Mouse (Mus musculus): ENCODE measurements at regions not wholly inside any gene's neighbourhood (a gene's known extent, or its start where the extent isn't known, plus 50 kb on each side); places are given as distances from the start of the nearest gene placed in this dataset.
"Not testable (repeated sequence)": the region's sequence is repeated elsewhere in the genome, so short reads cannot be mapped to it uniquely, and the experiment has no call there.

DNA sequence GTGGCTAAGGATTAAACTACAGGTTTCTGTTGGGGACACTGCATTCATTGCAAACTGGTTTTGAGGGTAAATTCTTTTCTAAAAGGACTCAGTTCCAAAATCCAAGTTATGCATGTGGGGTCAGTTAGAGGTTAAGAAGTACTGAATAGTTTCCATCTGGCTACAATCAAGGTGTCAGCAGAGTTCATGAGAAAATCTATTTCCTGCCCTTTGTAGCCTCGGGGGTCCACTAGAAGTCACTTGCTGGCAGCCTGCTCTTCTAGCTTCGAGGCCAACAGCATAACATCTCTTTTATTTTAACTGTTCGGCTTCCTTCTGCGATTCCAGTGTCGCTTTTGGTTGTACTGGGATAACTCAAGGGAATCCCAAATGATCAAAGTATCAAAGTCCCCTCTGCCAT, 283.8 kb downstream of the Nek10 start:
- no peak overlapping the region for H3K27ac ChIP-seq (replicated peaks)
- H3K9me3 ChIP-seq (ENCODE audit: control insufficient read depth, low read length) = no peaks in the 10 kb centered on the region
- no peak for ATAC-seq (ENCODE audit: low FRiP score, low TSS enrichment)
- H3K27me3 ChIP-seq (ENCODE audit: control insufficient read depth, insufficient read depth, low read length) = no peaks in the 10 kb centered on the region
- H3K9ac ChIP-seq (ENCODE audit: low read length) = no peak overlapping the region
- no peak for DNase-seq (ENCODE audit: low spot score)
- whole genome bisulfite sequencing = 67% methylated on average over 5 of the region's 5 CpGs
- H3K4me3 ChIP-seq (ENCODE audit: low read depth, low read length) = no peak overlapping the region
- no peaks in the 10 kb centered on the region for H3K4me1 ChIP-seq (replicated peaks; ENCODE audit: control insufficient read depth, insufficient read depth)
- no peak for TF ChIP-seq EP300 (optimal IDR thresholded peaks at IDR 0.05)
- no peak for TF ChIP-seq CTCF (IDR thresholded peaks at IDR 0.05; ENCODE audit: low read depth)
- no peak overlapping the region for H3K4me2 ChIP-seq (replicated peaks; ENCODE audit: low read depth)
- H3K36me3 ChIP-seq (ENCODE audit: control insufficient read depth, insufficient read depth, low read length) = no peaks in the 10 kb centered on the region

DNA sequence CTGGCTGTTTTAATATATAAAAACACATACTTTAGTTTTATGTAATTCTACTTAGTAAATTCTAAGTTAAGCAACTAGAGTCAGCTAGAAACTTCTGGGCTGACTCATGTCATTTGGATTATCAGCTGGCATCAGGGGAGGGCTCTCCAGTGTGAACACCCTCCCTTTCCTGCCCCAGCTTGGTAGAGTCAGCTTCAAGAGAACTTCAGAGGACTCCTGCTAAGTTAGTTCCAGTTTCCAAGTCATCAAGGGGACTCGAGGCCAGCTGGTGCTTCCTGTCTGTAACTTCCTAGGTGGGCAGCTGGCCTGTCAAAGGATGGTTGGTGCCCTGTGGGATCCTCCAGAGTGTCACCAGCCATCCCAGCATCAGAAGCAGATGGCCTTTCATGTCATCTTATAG, 293.6 kb downstream of the Nek10 start:
- TF ChIP-seq CTCF (IDR thresholded peaks at IDR 0.05; ENCODE audit: low read depth) = no peak
- TF ChIP-seq EP300 (optimal IDR thresholded peaks at IDR 0.05) = no peak
- no peak for DNase-seq (ENCODE audit: low spot score)
- no peak overlapping the region for H3K4me2 ChIP-seq (replicated peaks; ENCODE audit: low read depth)
- no peaks in the 10 kb centered on the region for H3K27me3 ChIP-seq (ENCODE audit: control insufficient read depth, insufficient read depth, low read length)
- no peaks in the 10 kb centered on the region for H3K9me3 ChIP-seq (ENCODE audit: control insufficient read depth, low read length)
- no peak overlapping the region for H3K27ac ChIP-seq (replicated peaks)
- H3K4me1 ChIP-seq (replicated peaks; ENCODE audit: control insufficient read depth, insufficient read depth) = no peaks in the 10 kb centered on the region
- H3K9ac ChIP-seq (ENCODE audit: low read length) = no peak overlapping the region
- no peaks in the 10 kb centered on the region for H3K36me3 ChIP-seq (ENCODE audit: control insufficient read depth, insufficient read depth, low read length)
- WGBS = 41% methylated on average over 1 of the region's 1 CpGs
- ATAC-seq (ENCODE audit: low FRiP score, low TSS enrichment) = no peak
- no peak overlapping the region for H3K4me3 ChIP-seq (ENCODE audit: low read depth, low read length)

- Histone ChIP-seq H3K4me1 (replicated peaks; ENCODE audit: control insufficient read depth, insufficient read depth) (no peaks in the 10 kb centered on the region), H3K36me3 (ENCODE audit: control insufficient read depth, insufficient read depth, low read length) (no peaks in the 10 kb centered on the region), H3K4me3 (ENCODE audit: low read depth, low read length) (no peak overlapping the region), H3K27ac (replicated peaks) (no peak overlapping the region), H3K9me3 (ENCODE audit: control insufficient read depth, low read length) (no peaks in the 10 kb centered on the region), H3K27me3 (ENCODE audit: control insufficient read depth, insufficient read depth, low read length) (no peaks in the 10 kb centered on the region), H3K4me2 (replicated peaks; ENCODE audit: low read depth) (no peak overlapping the region), H3K9ac (ENCODE audit: low read length) (no peak overlapping the region)
- DNase-seq (ENCODE audit: low spot score) (no peak), ATAC-seq (ENCODE audit: low FRiP score, low TSS enrichment) (no peak)
- TF ChIP-seq EP300 (optimal IDR thresholded peaks at IDR 0.05) (no peak), CTCF (IDR thresholded peaks at IDR 0.05; ENCODE audit: low read depth) (no peak)
Measured at GRCm38 (mm10) chr14:15099909-15100308, 296.7 kb downstream of the Nek10 start.

GRCm38 (mm10) chr14:15107795-15108321, 304.6 kb downstream of the Nek10 start:
- no peak overlapping the region for H3K4me3 ChIP-seq (ENCODE audit: low read depth, low read length)
- no peak for TF ChIP-seq EP300 (optimal IDR thresholded peaks at IDR 0.05)
- TF ChIP-seq CTCF (IDR thresholded peaks at IDR 0.05; ENCODE audit: low read depth) = no peak
- H3K27me3 ChIP-seq (ENCODE audit: control insufficient read depth, insufficient read depth, low read length) = no peaks in the 10 kb centered on the region
- no peaks in the 10 kb centered on the region for H3K9me3 ChIP-seq (ENCODE audit: control insufficient read depth, low read length)
- 74% methylated on average over 2 of the region's 2 CpGs for WGBS
- no peak overlapping the region for H3K27ac ChIP-seq (replicated peaks)
- H3K4me1 ChIP-seq (replicated peaks; ENCODE audit: control insufficient read depth, insufficient read depth) = no peaks in the 10 kb centered on the region
- DNase-seq (ENCODE audit: low spot score) = no peak
- ATAC-seq (ENCODE audit: low FRiP score, low TSS enrichment) = no peak
- no peak overlapping the region for H3K4me2 ChIP-seq (replicated peaks; ENCODE audit: low read depth)
- H3K36me3 ChIP-seq (ENCODE audit: control insufficient read depth, insufficient read depth, low read length) = no peaks in the 10 kb centered on the region
- H3K9ac ChIP-seq (ENCODE audit: low read length) = no peak overlapping the region

DNA sequence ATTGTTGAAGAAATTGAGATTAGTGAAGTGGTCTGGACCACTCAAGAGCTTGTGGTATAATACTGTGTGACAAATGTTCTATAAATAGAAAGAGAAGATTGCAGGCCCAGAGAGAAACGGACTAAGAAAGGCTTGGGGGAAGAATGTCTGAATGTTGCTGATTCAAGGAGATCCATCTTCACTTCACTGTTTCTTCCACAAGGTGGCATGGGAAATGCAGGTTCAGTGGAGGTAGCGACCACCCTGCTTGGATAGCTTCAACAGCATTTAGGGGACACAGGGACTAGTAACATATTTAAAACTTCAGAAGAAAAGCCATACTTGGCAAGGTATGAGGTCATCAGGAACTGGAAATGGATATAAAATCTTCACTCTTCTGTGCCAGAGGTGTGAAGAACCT, 316.5 kb downstream of the Nek10 start:
- ATAC-seq (ENCODE audit: low FRiP score, low TSS enrichment) = no peak
- TF ChIP-seq CTCF (IDR thresholded peaks at IDR 0.05; ENCODE audit: low read depth) (peak; percentile 48), EP300 (optimal IDR thresholded peaks at IDR 0.05) (no peak)
- no peak overlapping the region for H3K27ac ChIP-seq (replicated peaks)

GRCm38 (mm10) chr14:15128157-15128556, 310.6 kb downstream of the Lrrc3b start:
- Histone ChIP-seq H3K27me3 (ENCODE audit: control insufficient read depth, insufficient read depth, low read length) (no peaks in the 10 kb centered on the region), H3K9me3 (ENCODE audit: control insufficient read depth, low read length) (no peaks in the 10 kb centered on the region), H3K4me1 (replicated peaks; ENCODE audit: control insufficient read depth, insufficient read depth) (no peaks in the 10 kb centered on the region), H3K4me2 (replicated peaks; ENCODE audit: low read depth) (no peak overlapping the region), H3K36me3 (ENCODE audit: control insufficient read depth, insufficient read depth, low read length) (no peaks in the 10 kb centered on the region), H3K9ac (ENCODE audit: low read length) (no peak overlapping the region), H3K27ac (replicated peaks) (no peak overlapping the region), H3K4me3 (ENCODE audit: low read depth, low read length) (no peak overlapping the region)
- no peak for ATAC-seq (ENCODE audit: low FRiP score, low TSS enrichment)
- TF ChIP-seq EP300 (optimal IDR thresholded peaks at IDR 0.05) = no peak
- no peak for TF ChIP-seq CTCF (IDR thresholded peaks at IDR 0.05; ENCODE audit: low read depth)
- WGBS = 72% methylated on average over 3 of the region's 3 CpGs
- no peak for DNase-seq (ENCODE audit: low spot score)

More for the DNA sequence above, 316.5 kb downstream of the Nek10 start:
- H3K9me3 ChIP-seq (ENCODE audit: control insufficient read depth, low read length) = no peaks in the 10 kb centered on the region
- no peak overlapping the region for H3K9ac ChIP-seq (ENCODE audit: low read length)
- no peak overlapping the region for H3K4me2 ChIP-seq (replicated peaks; ENCODE audit: low read depth)
- no peaks in the 10 kb centered on the region for H3K4me1 ChIP-seq (replicated peaks; ENCODE audit: control insufficient read depth, insufficient read depth)
- H3K4me3 ChIP-seq (ENCODE audit: low read depth, low read length) = no peak overlapping the region
- WGBS = 48% methylated on average over 2 of the region's 2 CpGs
- DNase-seq (ENCODE audit: low spot score) = no peak
- no peaks in the 10 kb centered on the region for H3K36me3 ChIP-seq (ENCODE audit: control insufficient read depth, insufficient read depth, low read length)
- no peaks in the 10 kb centered on the region for H3K27me3 ChIP-seq (ENCODE audit: control insufficient read depth, insufficient read depth, low read length)

- H3K4me2 ChIP-seq (replicated peaks; ENCODE audit: low read depth); H3K9me3 ChIP-seq (ENCODE audit: control insufficient read depth, low read length); H3K4me3 ChIP-seq (ENCODE audit: low read depth, low read length); DNase-seq (ENCODE audit: low spot score); H3K9ac ChIP-seq (ENCODE audit: low read length); H3K4me1 ChIP-seq (replicated peaks; ENCODE audit: control insufficient read depth, insufficient read depth); H3K27me3 ChIP-seq (ENCODE audit: control insufficient read depth, insufficient read depth, low read length); H3K27ac ChIP-seq (replicated peaks); ATAC-seq (ENCODE audit: low FRiP score, low TSS enrichment); H3K36me3 ChIP-seq (ENCODE audit: control insufficient read depth, insufficient read depth, low read length): not testable (repeated sequence)
- WGBS = 82% methylated on average over 1 of the region's 1 CpGs
Measured at GRCm38 (mm10) chr14:15140871-15141270, 297.9 kb downstream of the Lrrc3b start.

All from stomach, postnatal 0 days (tissue).